Mouse (Mus musculus) liver, postnatal 0 days (tissue): Measurements from ENCODE around the gene Prl7d1.

Experiments used
- CTCF ChIP-seq: sonication (generic); IDR thresholded peaks from 2 replicates; pipeline ENCODE4 v1.5.1; 2016; ENCODE audit warnings: antibody characterized with exemption, low read depth
- EP300 ChIP-seq: IDR thresholded peaks from 2 replicates; pipeline ENCODE4 v1.6.1; 2016; ENCODE audit warnings: antibody characterized with exemption, low read depth, mild to moderate bottlenecking

- TF ChIP-seq CTCF, result no peak
- TF ChIP-seq EP300, result no peak
Observed at GRCm38 (mm10) chr13:27667936-27668335, 48.6 kb downstream of the Prl7d1 start, which contains the start of gene Prl7a2.
